Mouse (Mus musculus) testis, adult 2 months (tissue): ENCODE measurements around the gene Il20rb. TPM values are rescaled to one million over a fixed set of nuclear protein-coding genes. Genes with fewer than 3 reads are reported as not detected.

Experiments used
- H3K27ac ChIP-seq: fragments of 200-500 bp; 2 replicates; pipeline ENCODE4 v1.5.1; 2012; ENCODE audit warnings: low read depth, low read length; ENCODE audit not compliant: control insufficient read depth, insufficient read depth
- H3K27me3 ChIP-seq: fragments of 200-500 bp; 2 replicates; pipeline ENCODE4 v1.6.1; 2012; ENCODE audit warnings: mild to moderate bottlenecking, low read length, moderate library complexity; ENCODE audit not compliant: control insufficient read depth, insufficient read depth
- H3K36me3 ChIP-seq: fragments of 200-500 bp; 2 replicates; pipeline ENCODE4 v1.6.1; 2012; ENCODE audit warnings: mild to moderate bottlenecking, low read length; ENCODE audit not compliant: control insufficient read depth, insufficient read depth
- H3K4me1 ChIP-seq: fragments of 200-500 bp; 2 replicates; pipeline ENCODE4 v1.6.1; 2012; ENCODE audit warnings: low read length; ENCODE audit not compliant: control insufficient read depth, insufficient read depth
- H3K4me3 ChIP-seq: fragments of 200-500 bp; 2 replicates; pipeline ENCODE4 v1.5.1; 2012; ENCODE audit warnings: low read depth, mild to moderate bottlenecking, low read length, moderate library complexity, mixed read lengths; ENCODE audit not compliant: control insufficient read depth
- CTCF ChIP-seq: fragments of 200-500 bp; IDR thresholded peaks from 2 replicates; pipeline ENCODE4 v1.5.1; 2012; ENCODE audit warnings: low read depth, mild to moderate bottlenecking, inconsistent platforms, low read length, moderate library complexity; ENCODE audit not compliant: control insufficient read depth, insufficient read depth, insufficient replicate concordance
- POLR2A ChIP-seq: fragments of 200-500 bp; IDR thresholded peaks from 2 replicates; pipeline ENCODE4 v1.6.1; 2012; ENCODE audit warnings: low read depth, mild to moderate bottlenecking, inconsistent platforms, low read length, moderate library complexity; ENCODE audit not compliant: control insufficient read depth
- polyA plus RNA-seq: library from polyadenylated mRNA; depleted of rRNA; stranded (reverse); fragments of >200 nt; gene quantifications from 2 replicates; pipeline ENCODE4 v1.2.3, GENCODE M21; 2012

The Il20rb gene
- polyA plus RNA-seq, 1 experiment, result 2.1 TPM

- H3K4me3 ChIP-seq, result no peak overlapping the region
- no peaks in the 10 kb centered on the region for H3K27me3 ChIP-seq
- TF ChIP-seq CTCF, result no peak
- TF ChIP-seq POLR2A, result no peak
- H3K36me3 ChIP-seq, result no peaks in the 10 kb centered on the region
- no peak overlapping the region for H3K27ac ChIP-seq
- H3K4me1 ChIP-seq, result peaks cover 5% of the 10 kb centered on the region
These were observed 15.5 kb downstream of the Il20rb start for GRCm38 (mm10) chr9:100470936-100471604.

GRCm38 (mm10) chr9:100470228-100470627, 16.4 kb downstream of the Il20rb start:
- peaks cover 5% of the 10 kb centered on the region for H3K4me1 ChIP-seq
- no peak overlapping the region for H3K4me3 ChIP-seq
- no peaks in the 10 kb centered on the region for H3K36me3 ChIP-seq
- H3K27ac ChIP-seq, result no peak overlapping the region
- H3K27me3 ChIP-seq, result no peaks in the 10 kb centered on the region
- TF ChIP-seq POLR2A (no peak), CTCF (no peak)

- no peak for TF ChIP-seq POLR2A
- no peak for TF ChIP-seq CTCF
- Histone ChIP-seq H3K27ac (no peak overlapping the region), H3K4me3 (no peak overlapping the region), H3K27me3 (no peaks in the 10 kb centered on the region), H3K4me1 (peaks cover 5% of the 10 kb centered on the region), H3K36me3 (no peaks in the 10 kb centered on the region)
These were observed 16.9 kb downstream of the Il20rb start for GRCm38 (mm10) chr9:100469681-100470080.

- Histone ChIP-seq H3K27me3 (no peaks in the 10 kb centered on the region), H3K36me3 (no peaks in the 10 kb centered on the region), H3K4me3 (no peak overlapping the region), H3K4me1 (peaks cover 5% of the 10 kb centered on the region), H3K27ac (no peak overlapping the region)
- TF ChIP-seq CTCF (no peak), POLR2A (no peak)
These were observed 18.4 kb downstream of the Il20rb start for GRCm38 (mm10) chr9:100468151-100468550.

GRCm38 (mm10) chr9:100467653-100468052, 18.9 kb downstream of the Il20rb start:
- Histone ChIP-seq H3K4me3 (no peak overlapping the region), H3K27ac (peak overlapping the region; percentile 6; the same call in 1 of the 2 replicates)
- TF ChIP-seq POLR2A (no peak), CTCF (no peak)

GRCm38 (mm10) chr9:100466743-100467142, 19.8 kb downstream of the Il20rb start:
- no peak overlapping the region for H3K4me3 ChIP-seq
- TF ChIP-seq POLR2A (no peak), CTCF (no peak)
- peaks cover 5% of the 10 kb centered on the region for H3K4me1 ChIP-seq
- H3K27me3 ChIP-seq, result no peaks in the 10 kb centered on the region
- no peak overlapping the region for H3K27ac ChIP-seq
- no peaks in the 10 kb centered on the region for H3K36me3 ChIP-seq

More at GRCm38 (mm10) chr9:100467653-100468052, 18.9 kb downstream of the Il20rb start:
- Histone ChIP-seq H3K4me1 (peaks cover 5% of the 10 kb centered on the region), H3K27me3 (no peaks in the 10 kb centered on the region), H3K36me3 (no peaks in the 10 kb centered on the region)

- no peaks in the 10 kb centered on the region for H3K36me3 ChIP-seq
- H3K4me3 ChIP-seq, result no peak overlapping the region
- no peak for TF ChIP-seq POLR2A
- TF ChIP-seq CTCF, result no peak
- peaks cover 5% of the 10 kb centered on the region for H3K4me1 ChIP-seq
- H3K27me3 ChIP-seq, result no peaks in the 10 kb centered on the region
- no peak overlapping the region for H3K27ac ChIP-seq
These were observed 20.6 kb downstream of the Il20rb start for GRCm38 (mm10) chr9:100465988-100466387.

- TF ChIP-seq CTCF (no peak), POLR2A (no peak)
- Histone ChIP-seq H3K36me3 (no peaks in the 10 kb centered on the region), H3K27ac (no peak overlapping the region), H3K4me3 (no peak overlapping the region), H3K4me1 (peaks cover 5% of the 10 kb centered on the region), H3K27me3 (no peaks in the 10 kb centered on the region)
These were observed 21.2 kb downstream of the Il20rb start for GRCm38 (mm10) chr9:100465380-100465779.
